ENCODE assay signal across 25 mouse cellular contexts in the genomic region with DNA sequence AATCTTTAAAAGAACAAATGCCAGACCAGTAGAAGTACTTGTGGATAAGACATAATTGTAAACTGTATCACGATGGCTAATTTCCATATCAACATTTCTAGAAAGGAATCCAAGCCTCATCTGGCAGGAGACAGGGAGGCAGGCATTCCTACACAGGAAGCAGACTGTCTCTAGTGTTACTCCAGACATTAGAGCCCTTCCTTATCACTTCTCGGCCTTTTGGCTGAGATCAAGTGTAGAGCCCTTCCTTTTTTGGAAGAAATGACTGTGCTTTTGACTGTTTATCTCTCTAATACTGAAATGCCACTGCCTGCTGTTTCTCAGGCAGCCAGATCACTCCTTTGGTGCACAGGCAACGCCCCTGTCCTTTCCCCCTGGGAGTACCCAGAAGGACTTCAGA.
DNase-seq lines count a peak whose midpoint lies in the region; ATAC-seq and TF ChIP-seq lines count a peak whose summit lies in the region.
"Had no signal": no experiment of that assay in that cellular context is flagged by ENCODE, and none has a peak within 500 bp of the region (broad histone marks: within the 10 kb centered on the region; RNA-seq: fewer than 3 reads in every experiment).

No protein-coding gene starts in this region.

- no peak for TF ChIP-seq EP300 in heart, postnatal 0 days (IDR thresholded peaks at IDR 0.05; ENCODE audit: low read depth)

- no peak overlapping the region for H3K9ac ChIP-seq in heart, embryonic 12.5 days
- H3K9ac ChIP-seq in heart, postnatal 0 days (replicated peaks; ENCODE audit: low read depth, low read length): no peak overlapping the region
- H3K9ac ChIP-seq: forebrain, embryonic 12.5 days; forebrain, postnatal 0 days; intestine, embryonic 15.5 days; limb, embryonic 15.5 days; liver, embryonic 15.5 days had no signal

- H3K4me3 ChIP-seq in heart, embryonic 12.5 days: no peak overlapping the region
- no peak overlapping the region for H3K4me3 ChIP-seq in heart, postnatal 0 days (ENCODE audit: low read depth, low read length)
- H3K4me3 ChIP-seq in megakaryocyte, embryonic 14.5 days (replicated peaks): peak overlapping the region; percentile 62
- H3K4me3 ChIP-seq: forebrain, embryonic 12.5 days; intestine, embryonic 15.5 days; limb, embryonic 10.5 days; limb, embryonic 15.5 days; liver, embryonic 15.5 days had no signal

- no peaks in the 10 kb centered on the region for H3K9me3 ChIP-seq in heart, embryonic 12.5 days (replicated peaks)
- no peaks in the 10 kb centered on the region for H3K9me3 ChIP-seq in heart, postnatal 0 days (replicated peaks; ENCODE audit: control insufficient read depth, low read length)
- peaks cover 3% of the 10 kb centered on the region; the same call in 1 of the 2 replicates for H3K9me3 ChIP-seq in megakaryocyte, embryonic 14.5 days
- H3K9me3 ChIP-seq: forebrain, embryonic 12.5 days; intestine, embryonic 15.5 days; limb, embryonic 10.5 days; limb, embryonic 15.5 days; liver, embryonic 15.5 days had no signal

- no peak for TF ChIP-seq CTCF in heart, postnatal 0 days (IDR thresholded peaks at IDR 0.05; ENCODE audit: low read depth)

- H3K27ac ChIP-seq in heart, embryonic 12.5 days (ENCODE audit: poor library complexity, severe bottlenecking): peak overlapping the region; percentile 66
- H3K27ac ChIP-seq in heart, postnatal 0 days (ENCODE audit: low read depth): peak overlapping the region; percentile 36; the same call in 1 of the 2 replicates
- H3K27ac ChIP-seq: forebrain, embryonic 12.5 days; hindbrain, postnatal 0 days; intestine, embryonic 15.5 days; kidney, postnatal 0 days; limb, embryonic 10.5 days; limb, embryonic 15.5 days; liver, embryonic 15.5 days had no signal

- no peaks in the 10 kb centered on the region for H3K27me3 ChIP-seq in heart, embryonic 12.5 days (replicated peaks)
- no peaks in the 10 kb centered on the region for H3K27me3 ChIP-seq in heart, postnatal 0 days (ENCODE audit: control insufficient read depth, insufficient read depth, low read length)
- no peaks in the 10 kb centered on the region for H3K27me3 ChIP-seq in megakaryocyte, embryonic 14.5 days (replicated peaks)
- H3K27me3 ChIP-seq: forebrain, embryonic 12.5 days; intestine, embryonic 15.5 days; limb, embryonic 15.5 days; liver, embryonic 15.5 days had no signal

- intact Hi-C loops in heart, postnatal 36 days (cut with DNase I): no loop called here
- intact Hi-C loops in left cerebral cortex, postnatal 14 days (cut with DNase I): no loop called here

- H3K4me2 ChIP-seq in heart, embryonic 12.5 days: 0 out of 2 replicates have a peak overlapping the region, but pooled peaks have one; percentile 16
- no peak overlapping the region for H3K4me2 ChIP-seq in heart, postnatal 0 days (ENCODE audit: low read depth, low read length)
- H3K4me2 ChIP-seq: forebrain, embryonic 12.5 days; intestine, embryonic 15.5 days; limb, embryonic 15.5 days; liver, embryonic 15.5 days had no signal

- 3% methylated on average over 3 of the region's 3 CpGs for WGBS in heart, embryonic 12.5 days
- 5% methylated on average over 3 of the region's 3 CpGs for WGBS in heart, postnatal 0 days

- DNase-seq in heart, postnatal 4 days: no peak
- DNase-seq in heart, postnatal 0 days (ENCODE audit: low spot score): peak; percentile 11
- DNase-seq in heart, postnatal 36 days: no peak
- DNase-seq in left cerebral cortex, postnatal 14 days (ENCODE audit: low spot score in 2 of 2): no peak
- DNase-seq: adrenal gland, postnatal 14 days; cerebellum, adult 11 months; cerebellum, adult 9-10 months; cerebellum, postnatal 36 days; forebrain, postnatal 0 days; kidney, adult 8-10 months; layer of hippocampus, postnatal 36 days; lung, postnatal 36 days; thymus, adult 2 months; thymus, postnatal 36 days had no signal

- H3K36me3 ChIP-seq in heart, embryonic 12.5 days: no peaks in the 10 kb centered on the region
- H3K36me3 ChIP-seq in heart, postnatal 0 days (replicated peaks; ENCODE audit: control insufficient read depth, insufficient read depth, low read length): no peaks in the 10 kb centered on the region
- H3K36me3 ChIP-seq in megakaryocyte, embryonic 14.5 days (replicated peaks; ENCODE audit: low read length): no peaks in the 10 kb centered on the region
- H3K36me3 ChIP-seq: forebrain, embryonic 12.5 days; intestine, embryonic 15.5 days; limb, embryonic 10.5 days; limb, embryonic 15.5 days; liver, embryonic 15.5 days had no signal

- ATAC-seq in heart, embryonic 12.5 days (ENCODE audit: insufficient number of reproducible peaks, low FRiP score): peak; percentile 77
- ATAC-seq in heart, postnatal 0 days (ENCODE audit: insufficient read depth, low read depth): 0 out of 2 replicates have a peak, but pooled peaks have one; percentile 14
- ATAC-seq in megakaryocyte, adult 5-6 weeks (ENCODE audit: poor library complexity, severe bottlenecking): no peak
- ATAC-seq: CD4-positive, CD25-positive, alpha-beta regulatory T cell, adult 4 months; forebrain, postnatal 0 days; hindbrain, postnatal 0 days; intestine, embryonic 15.5 days had no signal

- peaks cover 18% of the 10 kb centered on the region for H3K4me1 ChIP-seq in heart, embryonic 12.5 days (replicated peaks)
- peaks cover 5% of the 10 kb centered on the region; the same call in 1 of the 2 replicates for H3K4me1 ChIP-seq in heart, postnatal 0 days (ENCODE audit: control insufficient read depth, insufficient read depth)
- peaks cover 9% of the 10 kb centered on the region for H3K4me1 ChIP-seq in megakaryocyte, embryonic 14.5 days
- H3K4me1 ChIP-seq: forebrain, embryonic 12.5 days; intestine, embryonic 15.5 days; limb, embryonic 15.5 days; liver, embryonic 15.5 days had no signal
